Mouse (Mus musculus) liver, embryonic 15.5 days (tissue): ENCODE data around the gene Trmt1. TPM values are rescaled to one million over a fixed set of nuclear protein-coding genes. Genes with fewer than 3 reads are reported as not detected.

Experiments used
- ATAC-seq: fragments of 200-750 bp; cut with Nextera tagmentation; 2 replicates; pipeline ENCODE4 v1.8.0; 2017; ENCODE audit warnings: moderate number of reproducible peaks, mild to moderate bottlenecking, moderate library complexity; ENCODE audit not compliant: insufficient read depth
- H3K27ac ChIP-seq: fragments of 300-500 bp; sonication (generic); replicated peaks from 2 replicates; pipeline ENCODE4 v1.5.1; 2015; ENCODE audit warnings: mild to moderate bottlenecking, inconsistent platforms
- H3K27me3 ChIP-seq: fragments of 300-500 bp; sonication (generic); 2 replicates; pipeline ENCODE4 v1.6.1; 2015; ENCODE audit warnings: mild to moderate bottlenecking, inconsistent platforms
- H3K36me3 ChIP-seq: fragments of 300-500 bp; sonication (generic); replicated peaks from 2 replicates; pipeline ENCODE4 v1.6.1; 2015; ENCODE audit warnings: moderate library complexity, mild to moderate bottlenecking, inconsistent platforms
- H3K4me1 ChIP-seq: fragments of 300-500 bp; sonication (generic); replicated peaks from 2 replicates; pipeline ENCODE4 v1.6.1; 2015; ENCODE audit warnings: inconsistent platforms
- H3K4me2 ChIP-seq: fragments of 300-500 bp; sonication (generic); 2 replicates; pipeline ENCODE4 v1.6.1; 2015; ENCODE audit warnings: moderate library complexity, mild to moderate bottlenecking, inconsistent platforms
- H3K4me3 ChIP-seq: fragments of 300-500 bp; sonication (generic); replicated peaks from 2 replicates; pipeline ENCODE4 v1.5.1; 2015; ENCODE audit warnings: mild to moderate bottlenecking, inconsistent platforms
- H3K9ac ChIP-seq: fragments of 300-500 bp; sonication (generic); 2 replicates; pipeline ENCODE4 v1.6.1; 2015; ENCODE audit warnings: moderate library complexity, mild to moderate bottlenecking, inconsistent platforms
- H3K9me3 ChIP-seq: fragments of 300-500 bp; sonication (generic); replicated peaks from 2 replicates; pipeline ENCODE4 v1.6.1; 2016; ENCODE audit warnings: inconsistent platforms
- WGBS: fragments of 180-500 bp; shearing (Covaris S2); methylation state at CpG from one replicate; pipeline ENCODE4 v1.1.7; 2015; ENCODE audit warnings: mixed read lengths; ENCODE audit not compliant: insufficient replicate concordance; 5-methylcytosine and 5-hydroxymethylcytosine counted together
- polyA plus RNA-seq: library from polyadenylated mRNA; unstranded; fragments of >200 nt; fragmentation: Nextera tagmentation; extraction: Ambion mirVana; gene quantifications from 2 replicates; pipeline ENCODE4 v1.2.1, GENCODE M21; 2015

Trmt1 gene
- polyA plus RNA-seq, 1 experiment from 2014 or later, result 27.9 TPM

GRCm38 (mm10) chr8:84647461-84647901, 38.6 kb upstream of the Trmt1 start:
- Histone ChIP-seq H3K4me2 (peak overlapping the region; percentile 53), H3K4me3 (no peak overlapping the region), H3K36me3 (no peaks in the 10 kb centered on the region), H3K9me3 (no peaks in the 10 kb centered on the region), H3K9ac (no peak overlapping the region), H3K4me1 (peaks cover 14% of the 10 kb centered on the region), H3K27me3 (no peaks in the 10 kb centered on the region), H3K27ac (peak overlapping the region; percentile 42; the same call in 1 of the 2 replicates)
- 10% methylated on average over 14 of the region's 14 CpGs for WGBS
- ATAC-seq, result peak; percentile 34; the same call in 1 of the 2 replicates

- no peaks in the 10 kb centered on the region for H3K36me3 ChIP-seq
- WGBS, result 57% methylated on average over 3 of the region's 3 CpGs
- peaks cover 10% of the 10 kb centered on the region; the same call in 1 of the 2 replicates for H3K27me3 ChIP-seq
- H3K27ac ChIP-seq, result no peak overlapping the region; the same call in 1 of the 2 replicates
- H3K9me3 ChIP-seq, result no peaks in the 10 kb centered on the region
- no peak overlapping the region for H3K9ac ChIP-seq
- H3K4me1 ChIP-seq, result peaks cover 28% of the 10 kb centered on the region
- ATAC-seq, result no peak
- H3K4me2 ChIP-seq, result no peak overlapping the region
- no peak overlapping the region for H3K4me3 ChIP-seq
These were observed 35.9 kb upstream of the Trmt1 start for GRCm38 (mm10) chr8:84650213-84650612.

- peaks cover 47% of the 10 kb centered on the region for H3K4me1 ChIP-seq
- no peaks in the 10 kb centered on the region for H3K9me3 ChIP-seq
- 54% methylated on average over 9 of the region's 9 CpGs for WGBS
- peak overlapping the region; percentile 38; the same call in 1 of the 2 replicates for H3K27ac ChIP-seq
- H3K4me2 ChIP-seq, result peak overlapping the region; percentile 20
- no peak for ATAC-seq
- 0 out of 2 replicates have a peak overlapping the region, but pooled peaks have one; percentile 11 for H3K4me3 ChIP-seq
- H3K36me3 ChIP-seq, result no peaks in the 10 kb centered on the region
- no peak overlapping the region; the same call in 1 of the 2 replicates for H3K9ac ChIP-seq
- H3K27me3 ChIP-seq, result peaks cover 24% of the 10 kb centered on the region
These were observed 32.9 kb upstream of the Trmt1 start for GRCm38 (mm10) chr8:84653092-84653631.

GRCm38 (mm10) chr8:84654597-84654996, 31.5 kb upstream of the Trmt1 start:
- no peaks in the 10 kb centered on the region for H3K36me3 ChIP-seq
- no peak overlapping the region for H3K4me2 ChIP-seq
- no peak overlapping the region for H3K27ac ChIP-seq
- 35% methylated on average over 4 of the region's 4 CpGs for WGBS
- peaks cover 57% of the 10 kb centered on the region for H3K4me1 ChIP-seq
- H3K27me3 ChIP-seq, result peaks cover 24% of the 10 kb centered on the region
- no peak overlapping the region for H3K4me3 ChIP-seq
- H3K9me3 ChIP-seq, result no peaks in the 10 kb centered on the region
- no peak overlapping the region for H3K9ac ChIP-seq
- no peak for ATAC-seq

GRCm38 (mm10) chr8:84655336-84656190, 30.5 kb upstream of the Trmt1 start:
- Histone ChIP-seq H3K9me3 (no peaks in the 10 kb centered on the region), H3K27ac (peak overlapping the region; percentile 72), H3K9ac (peak overlapping the region; percentile 54; the same call in 1 of the 2 replicates), H3K4me1 (peaks cover 62% of the 10 kb centered on the region), H3K27me3 (peaks cover 24% of the 10 kb centered on the region), H3K36me3 (no peaks in the 10 kb centered on the region), H3K4me2 (peak overlapping the region; percentile 90), H3K4me3 (peak overlapping the region; percentile 52)
- 7% methylated on average over 15 of the region's 15 CpGs for WGBS
- ATAC-seq, result 0 out of 2 replicates have a peak, but pooled peaks have one; percentile 13

GRCm38 (mm10) chr8:84656191-84656525, 29.9 kb upstream of the Trmt1 start:
- no peaks in the 10 kb centered on the region for H3K9me3 ChIP-seq
- peak overlapping the region; percentile 72 for H3K27ac ChIP-seq
- no peak for ATAC-seq
- H3K36me3 ChIP-seq, result no peaks in the 10 kb centered on the region
- H3K4me1 ChIP-seq, result peaks cover 68% of the 10 kb centered on the region
- 4% methylated on average over 10 of the region's 10 CpGs for WGBS
- peak overlapping the region; percentile 54 for H3K9ac ChIP-seq
- H3K4me3 ChIP-seq, result peak overlapping the region; percentile 52
- H3K27me3 ChIP-seq, result peaks cover 24% of the 10 kb centered on the region
- H3K4me2 ChIP-seq, result peak overlapping the region; percentile 90

- H3K36me3 ChIP-seq, result no peaks in the 10 kb centered on the region
- peak overlapping the region; percentile 90 for H3K4me2 ChIP-seq
- peaks cover 73% of the 10 kb centered on the region for H3K4me1 ChIP-seq
- peak overlapping the region; percentile 72 for H3K27ac ChIP-seq
- H3K4me3 ChIP-seq, result peak overlapping the region; percentile 52
- H3K9me3 ChIP-seq, result no peaks in the 10 kb centered on the region
- H3K27me3 ChIP-seq, result peaks cover 24% of the 10 kb centered on the region
- ATAC-seq, result peak; percentile 50
- under 1% methylated on average over 23 of the region's 23 CpGs for WGBS
- H3K9ac ChIP-seq, result peak overlapping the region; percentile 54
These were observed 29.4 kb upstream of the Trmt1 start for GRCm38 (mm10) chr8:84656641-84657126.

GRCm38 (mm10) chr8:84657203-84657602, 28.9 kb upstream of the Trmt1 start:
- Histone ChIP-seq H3K4me2 (peak overlapping the region; percentile 90), H3K36me3 (no peaks in the 10 kb centered on the region), H3K4me3 (peak overlapping the region; percentile 52; the same call in 1 of the 2 replicates), H3K4me1 (peaks cover 78% of the 10 kb centered on the region), H3K9ac (peak overlapping the region; percentile 54), H3K27ac (peak overlapping the region; percentile 72), H3K27me3 (peaks cover 24% of the 10 kb centered on the region), H3K9me3 (no peaks in the 10 kb centered on the region)
- ATAC-seq, result no peak

- H3K27me3 ChIP-seq, result peaks cover 24% of the 10 kb centered on the region
- H3K4me1 ChIP-seq, result peaks cover 83% of the 10 kb centered on the region
- peak overlapping the region; percentile 90 for H3K4me2 ChIP-seq
- H3K36me3 ChIP-seq, result no peaks in the 10 kb centered on the region
- no peak overlapping the region for H3K9ac ChIP-seq
- peak overlapping the region; percentile 72 for H3K27ac ChIP-seq
- ATAC-seq, result no peak
- no peak overlapping the region for H3K4me3 ChIP-seq
- H3K9me3 ChIP-seq, result no peaks in the 10 kb centered on the region
- 54% methylated on average over 4 of the region's 4 CpGs for WGBS
These were observed 28.4 kb upstream of the Trmt1 start for GRCm38 (mm10) chr8:84657680-84658079.

- Histone ChIP-seq H3K9ac (no peak overlapping the region), H3K4me3 (no peak overlapping the region), H3K27me3 (peaks cover 24% of the 10 kb centered on the region), H3K36me3 (no peaks in the 10 kb centered on the region), H3K27ac (0 out of 2 replicates have a peak overlapping the region, but pooled peaks have one; percentile 96), H3K4me1 (peaks cover 87% of the 10 kb centered on the region), H3K4me2 (no peak overlapping the region), H3K9me3 (no peaks in the 10 kb centered on the region)
- WGBS, result 13% methylated on average over 1 of the region's 1 CpGs
- ATAC-seq, result no peak
These were observed 27.2 kb upstream of the Trmt1 start for GRCm38 (mm10) chr8:84658951-84659350.
